Mouse (Mus musculus) testis, adult 2 months (tissue): ENCODE measurements around the gene Mmp8. TPM values are rescaled to one million over a fixed set of nuclear protein-coding genes. Genes with fewer than 3 reads are reported as not detected.

Experiments
- H3K27ac ChIP-seq: fragments of 200-500 bp; 2 replicates; pipeline ENCODE4 v1.5.1; 2012; ENCODE audit warnings: low read depth, low read length; ENCODE audit not compliant: control insufficient read depth, insufficient read depth
- H3K27me3 ChIP-seq: fragments of 200-500 bp; 2 replicates; pipeline ENCODE4 v1.6.1; 2012; ENCODE audit warnings: mild to moderate bottlenecking, low read length, moderate library complexity; ENCODE audit not compliant: control insufficient read depth, insufficient read depth
- H3K36me3 ChIP-seq: fragments of 200-500 bp; 2 replicates; pipeline ENCODE4 v1.6.1; 2012; ENCODE audit warnings: mild to moderate bottlenecking, low read length; ENCODE audit not compliant: control insufficient read depth, insufficient read depth
- H3K4me1 ChIP-seq: fragments of 200-500 bp; 2 replicates; pipeline ENCODE4 v1.6.1; 2012; ENCODE audit warnings: low read length; ENCODE audit not compliant: control insufficient read depth, insufficient read depth
- H3K4me3 ChIP-seq: fragments of 200-500 bp; 2 replicates; pipeline ENCODE4 v1.5.1; 2012; ENCODE audit warnings: low read depth, mild to moderate bottlenecking, low read length, moderate library complexity, mixed read lengths; ENCODE audit not compliant: control insufficient read depth
- CTCF ChIP-seq: fragments of 200-500 bp; IDR thresholded peaks from 2 replicates; pipeline ENCODE4 v1.5.1; 2012; ENCODE audit warnings: low read depth, mild to moderate bottlenecking, inconsistent platforms, low read length, moderate library complexity; ENCODE audit not compliant: control insufficient read depth, insufficient read depth, insufficient replicate concordance
- POLR2A ChIP-seq: fragments of 200-500 bp; IDR thresholded peaks from 2 replicates; pipeline ENCODE4 v1.6.1; 2012; ENCODE audit warnings: low read depth, mild to moderate bottlenecking, inconsistent platforms, low read length, moderate library complexity; ENCODE audit not compliant: control insufficient read depth
- polyA plus RNA-seq: library from polyadenylated mRNA; depleted of rRNA; stranded (reverse); fragments of >200 nt; gene quantifications from 2 replicates; pipeline ENCODE4 v1.2.3, GENCODE M21; 2012; rRNA removed

Gene Mmp8
- polyA plus RNA-seq, 1 experiment: not detected

GRCm38 (mm10) chr9:7604005-7604404 is 45.7 kb downstream of the Mmp8 start:
- H3K4me3 ChIP-seq: no peak overlapping the region
- no peaks in the 10 kb centered on the region for H3K4me1 ChIP-seq
- no peaks in the 10 kb centered on the region for H3K27me3 ChIP-seq
- no peak overlapping the region for H3K27ac ChIP-seq
- TF ChIP-seq POLR2A: no peak
- no peak for TF ChIP-seq CTCF
- no peaks in the 10 kb centered on the region for H3K36me3 ChIP-seq

GRCm38 (mm10) chr9:7605638-7606037 is 47.4 kb downstream of the Mmp8 start:
- Histone ChIP-seq H3K36me3 (no peaks in the 10 kb centered on the region), H3K4me3 (no peak overlapping the region), H3K27me3 (no peaks in the 10 kb centered on the region), H3K4me1 (no peaks in the 10 kb centered on the region), H3K27ac (no peak overlapping the region)
- no peak for TF ChIP-seq CTCF
- TF ChIP-seq POLR2A: no peak

Other genes starting within 250 kb of the Mmp8 start
- gene Mmp12, start 214.1 kb upstream of the Mmp8 start, polyA plus RNA-seq: not detected in 2 replicates
- gene Mmp1b, start 170.4 kb upstream of the Mmp8 start, polyA plus RNA-seq: not detected in 2 replicates
- gene Mmp3, start 112.6 kb upstream of the Mmp8 start, polyA plus RNA-seq: not detected in 2 replicates
- gene Mmp10, start 56.1 kb upstream of the Mmp8 start, polyA plus RNA-seq: not detected in 2 replicates
- not detected in 2 replicates for gene Mmp27, start 12.9 kb downstream of the Mmp8 start, polyA plus RNA-seq
- 0.02 TPM in 1 of 2 replicates, not detected in the other for gene Mmp20, start 69.8 kb downstream of the Mmp8 start, polyA plus RNA-seq
- gene Mmp7, start 133.6 kb downstream of the Mmp8 start, polyA plus RNA-seq: 3.0 TPM in 1 of 2 replicates, not detected in the other
- 31.8 and 32.8 TPM in 2 replicates for gene Tmem123, start 205.6 kb downstream of the Mmp8 start, polyA plus RNA-seq